Mouse (Mus musculus) small intestine, adult 2 months (tissue): ENCODE measurements around the gene Traf3ip2.

Experiments
- CTCF ChIP-seq: fragments of 200-500 bp; IDR thresholded peaks from 2 replicates; pipeline ENCODE4 v1.5.1; 2012; ENCODE audit warnings: low read depth, mild to moderate bottlenecking, control low read depth, inconsistent platforms, low read length, moderate library complexity, mixed read lengths; ENCODE audit not compliant: insufficient replicate concordance, insufficient read length; ENCODE audit errors: extremely low read depth
- POLR2A ChIP-seq: fragments of 200-500 bp; IDR thresholded peaks from 2 replicates; pipeline ENCODE4 v1.6.1; 2012; ENCODE audit warnings: low read depth, mild to moderate bottlenecking, control low read depth, inconsistent platforms, low read length, moderate library complexity

DNA sequence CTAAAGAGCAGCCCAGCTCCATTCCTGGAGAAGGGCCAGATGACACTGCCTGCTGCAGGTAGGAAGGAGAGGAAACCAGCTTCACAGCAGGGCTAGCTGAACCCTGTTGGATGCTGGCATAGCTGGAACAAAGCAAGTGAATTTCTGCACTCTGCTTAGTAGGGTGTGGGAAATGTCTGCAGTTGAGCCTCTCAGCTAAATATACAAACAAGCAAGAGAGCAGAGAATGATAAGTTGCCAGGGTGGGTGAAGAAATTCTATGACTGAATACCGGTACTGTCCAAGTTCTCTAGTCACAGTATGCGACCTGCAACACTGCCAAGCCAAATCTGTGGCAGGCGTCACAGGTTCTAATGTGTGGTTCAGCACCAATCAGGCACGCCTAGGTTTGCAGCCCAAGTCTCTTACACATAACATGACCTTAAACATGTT lies 52.4 kb downstream of the Traf3ip2 start:
- no peak for TF ChIP-seq CTCF
- no peak for TF ChIP-seq POLR2A
